Mouse (Mus musculus) kidney, postnatal 25 days (tissue): ENCODE measurements around the gene Vars2.

Experiments
- DNase-seq, 2 experiments: peaks; one replicate each; pipeline ENCODE4 v3.0.0; 2021; ENCODE audit warnings: mixed read lengths in 2 of 2

Gene Vars2

GRCm38 (mm10) chr17:35667334-35668065 is at the start of gene Vars2:
TSS of gene Vars2 (minus strand) at chr17:35667592.
- DNase-seq, result peak; percentile 97

GRCm38 (mm10) chr17:35717080-35717479 is 49.7 kb upstream of the Vars2 start:
- DNase-seq, result no peak

GRCm38 (mm10) chr17:35716114-35716513 is 48.7 kb upstream of the Vars2 start:
- peak; percentile 43 to 64 for DNase-seq

GRCm38 (mm10) chr17:35710705-35711347 is 43.4 kb upstream of the Vars2 start:
- DNase-seq, result peak; percentile 85 to 91

GRCm38 (mm10) chr17:35708611-35709010 is 41.2 kb upstream of the Vars2 start:
- DNase-seq, result no peak

GRCm38 (mm10) chr17:35707929-35708328 is 40.5 kb upstream of the Vars2 start:
- DNase-seq, result peak; percentile 48 to 84

GRCm38 (mm10) chr17:35705836-35706235 is 38.4 kb upstream of the Vars2 start:
- DNase-seq, result peak; percentile 77 to 78

GRCm38 (mm10) chr17:35704621-35705464 is 37.5 kb upstream of the Vars2 start, which contains the start of gene Ddr1:
TSS of gene Ddr1 (minus strand) at chr17:35704621.
- peak; percentile 73 to 89 for DNase-seq

GRCm38 (mm10) chr17:35703751-35704271 is 36.4 kb upstream of the Vars2 start:
- DNase-seq, result peak; percentile 60 to 82

GRCm38 (mm10) chr17:35703065-35703464 is 35.7 kb upstream of the Vars2 start:
- no peak for DNase-seq

- no peak for DNase-seq
Observed at GRCm38 (mm10) chr17:35702605-35703004, 35.2 kb upstream of the Vars2 start.

GRCm38 (mm10) chr17:35701978-35702461 is 34.6 kb upstream of the Vars2 start:
- peak; percentile 85 to 94 for DNase-seq

- DNase-seq, result peak in 1 of 2 experiments; percentile 44
Observed at GRCm38 (mm10) chr17:35701203-35701977, 34.0 kb upstream of the Vars2 start.

- peak; percentile 84 to 94 for DNase-seq
Observed at GRCm38 (mm10) chr17:35700371-35700961, 33.1 kb upstream of the Vars2 start.

- DNase-seq, result peak; percentile 89 to 97
Observed at GRCm38 (mm10) chr17:35699919-35700318, 32.5 kb upstream of the Vars2 start.

- DNase-seq, result no peak
Observed at GRCm38 (mm10) chr17:35698501-35698883, 31.1 kb upstream of the Vars2 start.

- DNase-seq, result peak; percentile 20 to 68
Observed at GRCm38 (mm10) chr17:35697759-35698500, 30.5 kb upstream of the Vars2 start.

GRCm38 (mm10) chr17:35697429-35697758 is 30.0 kb upstream of the Vars2 start:
- DNase-seq, result peak in 1 of 2 experiments; percentile 36

- DNase-seq, result no peak
Observed at GRCm38 (mm10) chr17:35696691-35697090, 29.3 kb upstream of the Vars2 start.

GRCm38 (mm10) chr17:35695289-35695688 is 27.9 kb upstream of the Vars2 start:
- DNase-seq, result peak; percentile 69 to 70

- no peak for DNase-seq
Observed at GRCm38 (mm10) chr17:35693906-35694305, 26.5 kb upstream of the Vars2 start.
